In the genomic region with DNA sequence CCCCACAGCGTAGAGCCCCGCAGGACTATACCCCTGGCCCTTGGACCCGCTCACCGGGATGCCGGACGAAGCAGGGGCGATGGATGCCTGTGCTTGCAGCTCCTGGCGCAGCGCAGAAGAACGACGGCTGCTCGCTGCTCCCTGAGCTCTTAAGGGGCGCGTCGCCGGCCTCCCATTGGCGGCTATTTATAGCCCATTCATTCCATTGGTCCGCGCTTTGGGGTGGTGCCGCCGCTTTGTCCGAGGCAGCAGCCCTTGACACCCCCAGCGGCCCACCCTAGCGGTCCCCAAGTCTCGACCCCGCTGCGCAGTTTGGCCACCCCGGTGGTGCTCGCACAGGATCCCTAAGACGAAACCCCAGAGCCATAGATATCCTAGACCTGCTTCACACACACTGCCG, we compare ENCODE assay signal across 9 mouse cellular contexts. TPM values are rescaled to one million over a fixed set of nuclear protein-coding genes. Genes with fewer than 3 reads are reported as not detected.
DNase-seq lines count a peak whose midpoint lies in the region; ATAC-seq lines count a peak whose summit lies in the region.
"Had no signal": no experiment of that assay in that cellular context is flagged by ENCODE, and none has a peak within 500 bp of the region (broad histone marks: within the 10 kb centered on the region; RNA-seq: fewer than 3 reads in every experiment).

Gene Ckb, minus strand, starts transcription at position 163 of the 400 bp plus-strand sequence.

- peak within 1 kb of the TSS; percentile 61 for H3K4me3 ChIP-seq in embryonic facial prominence, embryonic 15.5 days (replicated peaks)
- H3K4me3 ChIP-seq in heart, embryonic 10.5 days = peak within 1 kb of the TSS; percentile 78
- peak within 1 kb of the TSS; percentile 58 for H3K4me3 ChIP-seq in limb, embryonic 10.5 days
- peak within 1 kb of the TSS; percentile 93 for H3K4me3 ChIP-seq in midbrain, embryonic 12.5 days
- peak within 1 kb of the TSS; percentile 53 for H3K4me3 ChIP-seq in stomach, embryonic 14.5 days (ENCODE audit: low read depth, low read length)

- 0% methylated on average over 31 of the region's 31 CpGs for WGBS in embryonic facial prominence, embryonic 15.5 days
- under 1% methylated on average over 31 of the region's 31 CpGs for WGBS in heart, embryonic 10.5 days
- WGBS in limb, embryonic 10.5 days = under 1% methylated on average over 31 of the region's 31 CpGs
- WGBS in midbrain, embryonic 12.5 days = under 1% methylated on average over 31 of the region's 31 CpGs
- under 1% methylated on average over 31 of the region's 31 CpGs for WGBS in stomach, embryonic 14.5 days

- ATAC-seq in embryonic facial prominence, embryonic 15.5 days (ENCODE audit: insufficient number of reproducible peaks, low FRiP score, low TSS enrichment, low read depth) = peak; percentile 44; the same call in 1 of the 2 replicates
- ATAC-seq in midbrain, embryonic 12.5 days (ENCODE audit: low FRiP score, low read depth) = peak; percentile 87
- peak; percentile 57; the same call in 1 of the 2 replicates for ATAC-seq in stomach, embryonic 14.5 days (ENCODE audit: insufficient number of reproducible peaks, insufficient read depth, low FRiP score, low read depth)

- peak within 1 kb of the TSS; percentile 47 for H3K9ac ChIP-seq in embryonic facial prominence, embryonic 15.5 days
- peak within 1 kb of the TSS; percentile 94 for H3K9ac ChIP-seq in midbrain, embryonic 12.5 days (replicated peaks)
- H3K9ac ChIP-seq in stomach, embryonic 14.5 days (replicated peaks; ENCODE audit: low read depth, low read length) = peak within 1 kb of the TSS; percentile 67

- no peak within 1 kb of the TSS for H3K27ac ChIP-seq in embryonic facial prominence, embryonic 15.5 days (replicated peaks)
- H3K27ac ChIP-seq in heart, embryonic 10.5 days = peak within 1 kb of the TSS; percentile 88
- H3K27ac ChIP-seq in limb, embryonic 10.5 days = peak within 1 kb of the TSS; percentile 63
- H3K27ac ChIP-seq in midbrain, embryonic 12.5 days (replicated peaks) = peak within 1 kb of the TSS; percentile 92
- H3K27ac ChIP-seq in stomach, embryonic 14.5 days (ENCODE audit: low read length) = 0 out of 2 replicates have a peak within 1 kb of the TSS, but pooled peaks have one; percentile 2

- H3K9me3 ChIP-seq in embryonic facial prominence, embryonic 15.5 days (replicated peaks) = no peaks in the 10 kb centered on the region
- H3K9me3 ChIP-seq in heart, embryonic 10.5 days = no peaks in the 10 kb centered on the region
- no peaks in the 10 kb centered on the region for H3K9me3 ChIP-seq in limb, embryonic 10.5 days (replicated peaks)
- no peaks in the 10 kb centered on the region for H3K9me3 ChIP-seq in midbrain, embryonic 12.5 days
- H3K9me3 ChIP-seq in stomach, embryonic 14.5 days (ENCODE audit: control insufficient read depth, low read depth, low read length) = no peaks in the 10 kb centered on the region

- H3K27me3 ChIP-seq in embryonic facial prominence, embryonic 15.5 days = peaks cover 49% of the 10 kb centered on the region
- H3K27me3 ChIP-seq in heart, embryonic 10.5 days (ENCODE audit: insufficient read depth, poor library complexity, severe bottlenecking) = peaks cover 45% of the 10 kb centered on the region
- peaks cover 76% of the 10 kb centered on the region for H3K27me3 ChIP-seq in limb, embryonic 10.5 days (ENCODE audit: low read depth, poor library complexity, severe bottlenecking)
- H3K27me3 ChIP-seq in midbrain, embryonic 12.5 days = peaks cover 17% of the 10 kb centered on the region
- 0 out of 2 replicates have a peak, but pooled peaks cover 6% of the 10 kb centered on the region for H3K27me3 ChIP-seq in stomach, embryonic 14.5 days (ENCODE audit: control insufficient read depth, insufficient read depth, low read length)
- H3K27me3 ChIP-seq: CH12.LX had no signal

- peak; percentile 24 to 34 for DNase-seq in spleen, postnatal 36 days (ENCODE audit: low spot score in 2 of 2)
- DNase-seq in spleen, postnatal 14 days (ENCODE audit: low spot score in 2 of 2) = no peak
- peak; percentile 90 for DNase-seq in heart, embryonic 10.5 days (ENCODE audit: low spot score)
- peak; percentile 75 for DNase-seq in kidney, adult 9 months
- peak; percentile 80 for DNase-seq in limb, embryonic 10.5 days (ENCODE audit: low spot score)

- peaks cover 52% of the 10 kb centered on the region for H3K4me1 ChIP-seq in embryonic facial prominence, embryonic 15.5 days
- H3K4me1 ChIP-seq in heart, embryonic 10.5 days = peaks cover 77% of the 10 kb centered on the region
- H3K4me1 ChIP-seq in limb, embryonic 10.5 days = peaks cover 51% of the 10 kb centered on the region
- H3K4me1 ChIP-seq in midbrain, embryonic 12.5 days = peaks cover 40% of the 10 kb centered on the region
- peaks cover 25% of the 10 kb centered on the region; the same call in 1 of the 2 replicates for H3K4me1 ChIP-seq in stomach, embryonic 14.5 days (ENCODE audit: control insufficient read depth, insufficient read depth, low read length)

- H3K36me3 ChIP-seq in embryonic facial prominence, embryonic 15.5 days = no peaks in the 10 kb centered on the region
- peaks cover 12% of the 10 kb centered on the region for H3K36me3 ChIP-seq in heart, embryonic 10.5 days
- H3K36me3 ChIP-seq in limb, embryonic 10.5 days = no peaks in the 10 kb centered on the region
- peaks cover 29% of the 10 kb centered on the region for H3K36me3 ChIP-seq in midbrain, embryonic 12.5 days
- no peaks in the 10 kb centered on the region for H3K36me3 ChIP-seq in stomach, embryonic 14.5 days (ENCODE audit: control insufficient read depth, insufficient read depth, low read length)

- peak within 1 kb of the TSS; percentile 100 for H3K4me2 ChIP-seq in embryonic facial prominence, embryonic 15.5 days (replicated peaks)
- peak within 1 kb of the TSS; percentile 96 for H3K4me2 ChIP-seq in midbrain, embryonic 12.5 days (replicated peaks)
- H3K4me2 ChIP-seq in stomach, embryonic 14.5 days (replicated peaks; ENCODE audit: low read depth, low read length) = peak within 1 kb of the TSS; percentile 93

RNA-seq across cellular contexts. Expression of gene Ckb, which starts in this region (rescaled TPM):
- polyA plus RNA-seq in embryonic facial prominence, embryonic 15.5 days (2015; fragmentation: Nextera tagmentation; extraction: Ambion mirVana) = 247 and 255 TPM in 2 replicates
- polyA plus RNA-seq in heart, embryonic 10.5 days (2016; fragmentation: Nextera tagmentation; extraction: Ambion mirVana) = 408 and 575 TPM in 2 replicates
- polyA plus RNA-seq in limb, embryonic 10.5 days (2016; fragmentation: Nextera tagmentation; extraction: Ambion mirVana) = 46.5 and 55.9 TPM in 2 replicates
- 2,376 and 2,635 TPM in 2 replicates for polyA plus RNA-seq in midbrain, embryonic 12.5 days (2016; fragmentation: Nextera tagmentation; extraction: Ambion mirVana)
- 548 and 555 TPM in 2 replicates for polyA plus RNA-seq in stomach, embryonic 14.5 days (2014; fragmentation: Nextera tagmentation; extraction: Ambion mirVana)

Comparison
In these comparisons a context has a peak if more than half of its experiments do, and no peak if none do; other contexts are left out.
1. DNase-seq: peak in spleen, postnatal 36 days (2 of 2), heart, embryonic 10.5 days (single experiment), kidney, adult 9 months (single experiment) and limb, embryonic 10.5 days (single experiment); none in spleen, postnatal 14 days (0 of 2).
2. Peak in every context shown above with its lines, with median percentiles within 50 percentile points of each other: ATAC-seq, H3K4me2 ChIP-seq, H3K4me3 ChIP-seq and H3K9ac ChIP-seq.